Mouse (Mus musculus): ENCODE measurements at regions not wholly inside any gene's neighbourhood (a gene's known extent, or its start where the extent isn't known, plus 50 kb on each side); places are given as distances from the start of the nearest gene placed in this dataset.

DNA sequence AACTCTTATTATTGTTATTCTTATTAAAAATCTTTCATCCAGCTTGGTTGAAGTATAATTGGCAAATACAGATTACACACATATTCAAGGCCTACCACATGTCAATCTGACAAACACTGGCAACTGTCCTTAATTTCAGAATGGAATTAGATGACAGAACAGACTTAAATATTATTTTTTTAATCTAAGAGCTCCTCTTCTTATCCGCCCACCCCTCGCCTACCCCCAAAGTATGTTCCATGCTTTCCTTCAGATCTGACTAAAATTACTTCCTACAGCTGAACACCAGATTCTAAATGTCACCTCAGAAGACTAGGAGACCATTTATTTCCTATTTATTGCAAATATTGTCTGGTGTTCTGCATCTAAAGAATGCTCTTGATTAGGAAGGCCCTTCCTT is 370.0 kb downstream of the Zfp536 start:
- no peak for ATAC-seq (ENCODE audit: low FRiP score)
- WGBS = 90% methylated on average over 2 of the region's 2 CpGs
- DNase-seq (ENCODE audit: low spot score) = no peak
- Histone ChIP-seq H3K27me3 (ENCODE audit: control insufficient read depth, insufficient read depth, low read length) (no peaks in the 10 kb centered on the region), H3K36me3 (ENCODE audit: control insufficient read depth, insufficient read depth, low read length) (no peaks in the 10 kb centered on the region), H3K27ac (ENCODE audit: low read depth, low read length) (no peak overlapping the region), H3K4me1 (replicated peaks; ENCODE audit: control insufficient read depth, insufficient read depth, low read length) (no peaks in the 10 kb centered on the region), H3K4me2 (replicated peaks; ENCODE audit: low read depth, low read length) (no peak overlapping the region), H3K9me3 (ENCODE audit: control insufficient read depth, low read length) (no peaks in the 10 kb centered on the region), H3K4me3 (ENCODE audit: low read depth, low read length) (no peak overlapping the region), H3K9ac (ENCODE audit: low read depth, low read length) (no peak overlapping the region)

DNA sequence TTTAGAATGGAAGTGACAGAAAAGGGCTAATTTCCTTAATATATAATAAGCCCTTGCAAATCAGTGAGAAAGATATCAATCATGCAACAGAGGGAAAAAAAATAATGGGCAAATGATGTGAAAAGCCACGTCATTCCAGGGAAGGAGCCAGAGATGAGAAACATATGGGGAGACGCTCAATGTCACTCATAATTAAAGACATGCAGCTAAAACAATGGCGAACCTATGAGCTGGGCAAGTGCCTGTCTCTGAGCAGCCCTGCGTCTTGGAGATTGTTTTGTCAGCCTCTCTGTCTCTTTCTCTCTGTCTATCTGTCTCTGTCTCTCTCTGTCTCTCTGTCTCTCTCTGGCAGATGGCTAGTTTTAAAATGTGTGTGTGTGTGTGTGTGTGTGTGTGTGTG is 360.1 kb downstream of the Zfp536 start:
- Histone ChIP-seq H3K36me3 (ENCODE audit: control insufficient read depth, insufficient read depth, low read length) (no peaks in the 10 kb centered on the region), H3K4me2 (replicated peaks; ENCODE audit: low read depth, low read length) (no peak overlapping the region), H3K27ac (ENCODE audit: low read depth, low read length) (no peak overlapping the region), H3K27me3 (ENCODE audit: control insufficient read depth, insufficient read depth, low read length) (no peaks in the 10 kb centered on the region), H3K4me3 (ENCODE audit: low read depth, low read length) (no peak overlapping the region), H3K9me3 (ENCODE audit: control insufficient read depth, low read length) (no peaks in the 10 kb centered on the region), H3K4me1 (replicated peaks; ENCODE audit: control insufficient read depth, insufficient read depth, low read length) (no peaks in the 10 kb centered on the region), H3K9ac (ENCODE audit: low read depth, low read length) (no peak overlapping the region)
- DNase-seq (ENCODE audit: low spot score) = no peak
- no peak for ATAC-seq (ENCODE audit: low FRiP score)
- 50% methylated on average over 4 of the region's 4 CpGs for WGBS

- H3K4me1 ChIP-seq (replicated peaks; ENCODE audit: control insufficient read depth, insufficient read depth, low read length) = no peaks in the 10 kb centered on the region
- H3K27me3 ChIP-seq (ENCODE audit: control insufficient read depth, insufficient read depth, low read length) = no peaks in the 10 kb centered on the region
- WGBS = 82% methylated on average over 10 of the region's 10 CpGs
- no peak overlapping the region for H3K9ac ChIP-seq (ENCODE audit: low read depth, low read length)
- H3K36me3 ChIP-seq (ENCODE audit: control insufficient read depth, insufficient read depth, low read length) = no peaks in the 10 kb centered on the region
- no peak overlapping the region for H3K4me3 ChIP-seq (ENCODE audit: low read depth, low read length)
- no peak for DNase-seq (ENCODE audit: low spot score)
- H3K27ac ChIP-seq (ENCODE audit: low read depth, low read length) = no peak overlapping the region
- no peak overlapping the region for H3K4me2 ChIP-seq (replicated peaks; ENCODE audit: low read depth, low read length)
- no peaks in the 10 kb centered on the region for H3K9me3 ChIP-seq (ENCODE audit: control insufficient read depth, low read length)
- no peak for ATAC-seq (ENCODE audit: low FRiP score)
Observed at GRCm38 (mm10) chr7:37421704-37422103, 351.7 kb downstream of the Zfp536 start.

All from hindbrain, embryonic 11.5 days (tissue).